Mouse (Mus musculus): ENCODE data around the gene Acta2. TPM values are rescaled to one million over a fixed set of nuclear protein-coding genes. Genes with fewer than 3 reads are reported as not detected.
A peak's percentile ranks its signal among the peaks of the same experiment; 100 is the strongest.
"Not testable (repeated sequence)": the region's sequence is repeated elsewhere in the genome, so short reads cannot be mapped to it uniquely, and the experiment has no call there.

The Acta2 gene
- polyA plus RNA-seq, 1 experiment from 2014 or later = 31.5 TPM

DNA sequence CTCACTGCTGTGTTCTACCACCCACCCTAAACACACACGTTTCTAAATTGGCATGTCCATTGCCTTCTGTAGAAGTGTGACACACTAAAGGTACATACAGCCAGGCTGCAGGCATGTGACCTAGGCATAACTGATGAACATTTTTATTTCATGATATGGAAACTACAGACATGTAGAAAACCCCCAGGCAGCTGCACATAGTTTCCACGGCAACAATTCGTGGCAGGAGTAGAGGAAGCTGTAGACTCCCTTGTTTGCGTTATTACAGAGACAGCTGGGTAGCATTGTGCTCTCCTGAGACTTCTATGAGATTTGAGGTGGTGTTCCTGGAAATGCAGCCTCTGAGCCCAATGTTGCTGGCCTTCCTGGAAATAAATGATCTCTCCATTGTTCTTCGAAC is 38.4 kb downstream of the Acta2 start:
- no peaks in the 10 kb centered on the region for H3K36me3 ChIP-seq (ENCODE audit: control insufficient read depth, insufficient read depth, low read length)
- 77% methylated on average over 5 of the region's 5 CpGs for WGBS
- no peaks in the 10 kb centered on the region for H3K4me1 ChIP-seq (ENCODE audit: control insufficient read depth, insufficient read depth, low read length)
- no peaks in the 10 kb centered on the region for H3K27me3 ChIP-seq (ENCODE audit: control insufficient read depth, insufficient read depth, low read length)
- no peak overlapping the region for H3K9ac ChIP-seq (ENCODE audit: low read length)
- DNase-seq (ENCODE audit: low spot score, missing footprints) = peak; percentile 41
- ATAC-seq (ENCODE audit: low FRiP score) = no peak
- no peaks in the 10 kb centered on the region for H3K9me3 ChIP-seq (ENCODE audit: control insufficient read depth, low read length)
- no peak overlapping the region for H3K27ac ChIP-seq (ENCODE audit: low read depth, low read length)
- H3K4me3 ChIP-seq (ENCODE audit: low read depth, low read length) = no peak overlapping the region
- no peak overlapping the region for H3K4me2 ChIP-seq

DNA sequence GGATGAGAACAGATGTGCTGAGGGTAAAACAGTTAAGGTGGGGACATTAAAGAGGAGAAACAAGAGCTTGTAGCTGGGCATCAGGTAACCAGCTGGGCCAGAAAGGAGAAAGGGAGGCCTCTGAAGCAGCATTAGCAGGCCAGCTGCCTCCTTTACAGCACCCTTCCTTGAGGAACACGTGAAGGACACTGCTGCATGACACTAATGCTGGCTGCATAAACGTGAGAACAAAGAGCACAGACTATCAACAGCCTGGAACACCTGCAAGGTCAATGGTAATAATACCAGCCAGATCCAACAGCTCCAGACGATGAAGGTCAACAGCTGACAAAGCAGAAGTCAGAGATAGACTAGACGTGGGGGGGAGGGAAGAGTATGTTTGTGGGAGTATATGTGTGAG is 41.3 kb downstream of the Acta2 start:
- H3K27me3 ChIP-seq (ENCODE audit: control insufficient read depth, insufficient read depth, low read length) = no peaks in the 10 kb centered on the region
- WGBS = 60% methylated on average over 4 of the region's 4 CpGs
- no peaks in the 10 kb centered on the region for H3K4me1 ChIP-seq (ENCODE audit: control insufficient read depth, insufficient read depth, low read length)
- ATAC-seq (ENCODE audit: low FRiP score) (no peak), DNase-seq (ENCODE audit: low spot score, missing footprints) (peak; percentile 80)
- H3K36me3 ChIP-seq (ENCODE audit: control insufficient read depth, insufficient read depth, low read length) = no peaks in the 10 kb centered on the region
- H3K9ac ChIP-seq (ENCODE audit: low read length) = no peak overlapping the region
- no peaks in the 10 kb centered on the region for H3K9me3 ChIP-seq (ENCODE audit: control insufficient read depth, low read length)
- H3K4me3 ChIP-seq (ENCODE audit: low read depth, low read length) = no peak overlapping the region
- no peak overlapping the region for H3K27ac ChIP-seq (ENCODE audit: low read depth, low read length)
- H3K4me2 ChIP-seq = no peak overlapping the region

DNA sequence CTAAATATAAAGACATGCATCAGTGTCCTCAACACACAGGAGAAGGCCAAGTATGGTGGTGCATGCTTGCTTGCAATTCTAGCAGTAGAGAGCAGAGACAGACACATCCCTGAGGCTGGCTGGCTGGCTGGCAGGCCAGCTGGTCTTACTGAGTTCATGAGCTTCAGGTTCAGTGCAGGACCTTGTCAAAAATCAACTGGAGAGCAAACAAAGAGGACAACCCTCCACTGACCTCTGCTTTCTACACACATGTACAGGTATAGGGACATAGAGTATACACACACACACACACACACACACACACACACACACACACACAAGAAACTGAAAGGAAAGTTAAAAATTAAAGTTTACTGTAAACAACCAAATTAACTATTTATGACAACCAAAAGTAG is 42.1 kb downstream of the Acta2 start:
- DNase-seq (ENCODE audit: low spot score, missing footprints) (peak; percentile 68), ATAC-seq (ENCODE audit: low FRiP score) (no peak)
- Histone ChIP-seq H3K9ac (ENCODE audit: low read length) (no peak overlapping the region), H3K4me3 (ENCODE audit: low read depth, low read length) (no peak overlapping the region), H3K27ac (ENCODE audit: low read depth, low read length) (no peak overlapping the region), H3K36me3 (ENCODE audit: control insufficient read depth, insufficient read depth, low read length) (no peaks in the 10 kb centered on the region), H3K9me3 (ENCODE audit: control insufficient read depth, low read length) (no peaks in the 10 kb centered on the region), H3K4me1 (ENCODE audit: control insufficient read depth, insufficient read depth, low read length) (no peaks in the 10 kb centered on the region), H3K27me3 (ENCODE audit: control insufficient read depth, insufficient read depth, low read length) (no peaks in the 10 kb centered on the region), H3K4me2 (no peak overlapping the region)

DNA sequence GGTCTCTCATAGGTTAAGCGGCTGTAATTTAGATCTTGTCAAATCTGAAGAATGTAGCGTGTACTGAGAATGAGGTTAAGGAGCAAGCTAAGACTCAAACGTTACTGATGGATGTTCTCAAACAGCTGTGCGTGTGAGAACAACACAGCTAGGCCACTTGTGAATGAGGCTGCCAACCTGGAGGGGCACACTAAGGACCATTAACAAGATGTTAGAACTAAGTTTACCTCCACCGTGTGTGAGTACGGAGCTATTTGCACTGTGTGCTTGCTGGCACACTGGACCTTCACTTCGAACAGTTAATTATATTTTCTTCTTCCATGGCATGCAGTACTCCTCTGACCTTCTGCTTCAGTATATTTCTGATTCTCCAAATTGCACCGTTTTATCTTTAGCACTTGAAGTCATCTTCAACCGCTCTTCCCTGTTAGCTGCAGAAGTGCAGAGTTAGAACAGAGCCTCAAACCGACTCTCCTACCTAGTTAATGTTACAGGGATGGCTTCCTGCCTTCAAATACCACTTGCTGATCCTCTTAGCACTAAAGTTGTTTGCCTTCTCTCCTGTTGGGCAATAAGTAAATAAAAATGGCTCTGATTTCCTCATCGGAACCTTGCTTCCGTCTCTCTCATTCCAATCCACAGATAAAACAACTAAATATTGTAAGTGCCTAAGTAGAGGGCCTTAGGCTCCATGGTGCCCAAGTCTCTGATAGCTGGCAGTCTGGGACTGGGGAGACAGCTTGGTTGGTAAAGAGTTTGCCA is 42.7 kb downstream of the Acta2 start:
- no peaks in the 10 kb centered on the region for H3K9me3 ChIP-seq (ENCODE audit: control insufficient read depth, low read length)
- DNase-seq (ENCODE audit: low spot score, missing footprints) = no peak
- H3K4me2 ChIP-seq = no peak overlapping the region
- ATAC-seq (ENCODE audit: low FRiP score) = no peak
- H3K4me1 ChIP-seq (ENCODE audit: control insufficient read depth, insufficient read depth, low read length) = no peaks in the 10 kb centered on the region
- H3K4me3 ChIP-seq (ENCODE audit: low read depth, low read length) = no peak overlapping the region
- no peak overlapping the region for H3K9ac ChIP-seq (ENCODE audit: low read length)
- H3K27ac ChIP-seq (ENCODE audit: low read depth, low read length) = no peak overlapping the region
- no peaks in the 10 kb centered on the region for H3K27me3 ChIP-seq (ENCODE audit: control insufficient read depth, insufficient read depth, low read length)
- 86% methylated on average over 12 of the region's 12 CpGs for WGBS
- no peaks in the 10 kb centered on the region for H3K36me3 ChIP-seq (ENCODE audit: control insufficient read depth, insufficient read depth, low read length)

DNA sequence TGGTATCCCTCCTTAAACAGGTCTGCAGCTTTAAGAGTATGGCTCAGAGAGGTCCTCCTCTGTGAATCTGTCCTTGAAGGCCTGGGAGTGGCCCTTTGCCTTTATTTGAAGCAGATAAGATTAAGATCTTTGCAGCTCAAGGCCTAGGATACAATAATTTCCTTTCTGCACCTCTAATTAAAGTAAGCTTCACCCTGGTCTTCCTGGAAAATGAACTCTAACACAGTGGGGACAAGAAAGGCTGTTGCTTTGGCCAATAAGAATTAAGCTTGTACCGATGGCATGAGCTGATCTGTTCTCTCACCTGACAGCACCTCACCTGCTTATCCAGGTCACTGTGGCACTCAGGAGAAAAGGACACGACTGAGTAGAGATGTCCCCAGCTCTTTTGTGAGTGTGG is 44.5 kb downstream of the Acta2 start:
- DNase-seq (ENCODE audit: low spot score, missing footprints) (peak; percentile 19), ATAC-seq (ENCODE audit: low FRiP score) (no peak)
- Histone ChIP-seq H3K9ac (ENCODE audit: low read length) (no peak overlapping the region), H3K9me3 (ENCODE audit: control insufficient read depth, low read length) (no peaks in the 10 kb centered on the region), H3K4me3 (ENCODE audit: low read depth, low read length) (no peak overlapping the region), H3K27me3 (ENCODE audit: control insufficient read depth, insufficient read depth, low read length) (no peaks in the 10 kb centered on the region), H3K36me3 (ENCODE audit: control insufficient read depth, insufficient read depth, low read length) (no peaks in the 10 kb centered on the region), H3K27ac (ENCODE audit: low read depth, low read length) (no peak overlapping the region), H3K4me1 (ENCODE audit: control insufficient read depth, insufficient read depth, low read length) (no peaks in the 10 kb centered on the region), H3K4me2 (no peak overlapping the region)
- 54% methylated on average over 2 of the region's 2 CpGs for WGBS

DNA sequence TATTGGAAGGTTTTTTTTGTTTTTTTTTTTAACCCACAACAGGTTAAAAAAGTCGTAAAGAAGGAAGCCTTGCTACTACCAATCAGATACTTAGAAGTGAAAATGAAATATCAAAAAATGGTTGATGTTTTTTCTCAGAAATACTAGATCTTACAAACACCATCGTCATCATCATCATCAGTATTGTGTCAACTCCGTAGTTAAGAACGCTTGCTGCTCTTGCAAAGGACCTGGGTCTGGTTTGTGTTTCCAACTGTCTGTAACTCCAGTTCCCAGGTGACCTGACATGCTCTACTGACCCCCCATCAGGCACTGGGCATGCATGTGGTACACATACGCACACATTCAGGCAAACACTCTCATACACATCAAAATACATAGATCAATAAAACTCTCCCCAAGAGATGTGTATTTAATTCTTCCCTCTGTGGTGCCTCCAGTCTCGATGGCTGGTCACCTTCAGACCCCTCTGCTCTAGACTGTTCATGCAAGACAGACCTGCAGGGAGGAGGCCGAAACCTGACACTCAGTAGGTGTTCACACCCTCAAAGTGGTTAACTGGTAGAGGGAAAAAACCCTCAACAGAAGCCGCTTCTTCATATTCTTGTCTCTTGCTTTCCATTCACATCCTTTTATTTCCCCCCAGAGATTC is 45.3 kb downstream of the Acta2 start:
- no peak overlapping the region for H3K4me2 ChIP-seq
- no peaks in the 10 kb centered on the region for H3K9me3 ChIP-seq (ENCODE audit: control insufficient read depth, low read length)
- DNase-seq (ENCODE audit: low spot score, missing footprints) (peak; percentile 64), ATAC-seq (ENCODE audit: low FRiP score) (no peak)
- H3K27ac ChIP-seq (ENCODE audit: low read depth, low read length) = no peak overlapping the region
- 84% methylated on average over 8 of the region's 8 CpGs for WGBS
- no peaks in the 10 kb centered on the region for H3K36me3 ChIP-seq (ENCODE audit: control insufficient read depth, insufficient read depth, low read length)
- no peaks in the 10 kb centered on the region for H3K27me3 ChIP-seq (ENCODE audit: control insufficient read depth, insufficient read depth, low read length)
- no peak overlapping the region for H3K9ac ChIP-seq (ENCODE audit: low read length)
- no peaks in the 10 kb centered on the region for H3K4me1 ChIP-seq (ENCODE audit: control insufficient read depth, insufficient read depth, low read length)
- no peak overlapping the region for H3K4me3 ChIP-seq (ENCODE audit: low read depth, low read length)

DNA sequence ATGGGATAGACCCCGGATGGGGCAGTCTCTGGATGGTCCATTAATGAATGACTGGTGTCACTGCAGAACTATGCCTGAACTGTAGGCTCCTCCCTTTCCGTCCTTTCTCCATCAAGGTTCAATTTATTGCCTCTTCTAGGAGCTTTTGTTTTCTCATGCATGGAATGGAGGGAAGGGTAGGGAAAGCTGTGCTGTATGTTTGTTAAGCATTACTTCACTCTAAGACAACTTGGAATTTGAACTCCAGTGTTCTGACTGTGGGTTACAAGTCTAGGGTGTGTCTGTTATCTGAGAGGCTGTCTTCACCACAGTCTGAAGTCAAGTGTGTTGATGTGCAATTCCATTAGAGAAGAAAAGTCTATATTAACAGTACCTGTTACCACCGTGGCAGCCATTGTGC is 46.4 kb downstream of the Acta2 start:
- H3K4me3 ChIP-seq (ENCODE audit: low read depth, low read length) = no peak overlapping the region
- ATAC-seq (ENCODE audit: low FRiP score) (no peak), DNase-seq (ENCODE audit: low spot score, missing footprints) (peak; percentile 17)
- 73% methylated on average over 3 of the region's 3 CpGs for WGBS
- no peaks in the 10 kb centered on the region for H3K9me3 ChIP-seq (ENCODE audit: control insufficient read depth, low read length)
- no peak overlapping the region for H3K9ac ChIP-seq (ENCODE audit: low read length)
- no peak overlapping the region for H3K27ac ChIP-seq (ENCODE audit: low read depth, low read length)
- H3K4me1 ChIP-seq (ENCODE audit: control insufficient read depth, insufficient read depth, low read length) = no peaks in the 10 kb centered on the region
- H3K4me2 ChIP-seq = no peak overlapping the region
- no peaks in the 10 kb centered on the region for H3K27me3 ChIP-seq (ENCODE audit: control insufficient read depth, insufficient read depth, low read length)
- no peaks in the 10 kb centered on the region for H3K36me3 ChIP-seq (ENCODE audit: control insufficient read depth, insufficient read depth, low read length)

DNA sequence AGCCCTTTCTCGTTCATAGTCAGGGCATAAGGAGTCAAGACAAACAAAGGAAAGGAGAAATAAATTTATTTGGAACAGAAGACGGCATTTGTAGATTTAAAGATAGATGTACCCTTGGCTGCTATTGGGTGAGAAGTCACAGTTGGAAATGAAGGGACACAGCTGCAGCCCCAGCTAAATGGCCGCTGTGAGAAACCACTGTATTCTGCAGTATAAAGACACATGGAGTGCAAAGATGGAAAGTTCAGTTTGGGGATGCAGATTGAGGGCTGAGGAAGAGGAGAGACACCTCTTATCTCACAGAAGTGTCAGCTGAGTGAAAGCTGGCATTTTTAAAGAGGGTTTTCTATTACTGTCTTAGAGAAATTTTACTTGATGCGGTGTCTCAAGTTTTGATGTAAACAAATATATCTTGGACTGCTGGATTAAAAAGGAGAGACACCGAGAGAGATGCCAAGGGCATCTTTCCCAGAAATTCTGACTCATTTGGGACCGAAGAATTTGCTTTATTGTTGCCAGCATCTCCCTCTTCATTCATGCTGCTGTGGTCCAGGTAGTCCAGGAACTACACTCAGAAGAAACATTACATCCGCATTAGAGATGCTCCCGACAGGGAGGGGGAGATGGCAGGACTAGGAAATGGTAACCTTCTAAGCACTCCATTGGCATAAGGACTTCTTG is 48.5 kb downstream of the Acta2 start:
- Histone ChIP-seq H3K27ac (ENCODE audit: low read depth, low read length) (no peak overlapping the region), H3K4me2 (no peak overlapping the region), H3K4me3 (ENCODE audit: low read depth, low read length) (no peak overlapping the region), H3K9ac (ENCODE audit: low read length) (no peak overlapping the region), H3K4me1 (ENCODE audit: control insufficient read depth, insufficient read depth, low read length) (no peaks in the 10 kb centered on the region), H3K9me3 (ENCODE audit: control insufficient read depth, low read length) (no peaks in the 10 kb centered on the region), H3K36me3 (ENCODE audit: control insufficient read depth, insufficient read depth, low read length) (no peaks in the 10 kb centered on the region), H3K27me3 (ENCODE audit: control insufficient read depth, insufficient read depth, low read length) (no peaks in the 10 kb centered on the region)
- 91% methylated on average over 8 of the region's 8 CpGs for WGBS
- DNase-seq (ENCODE audit: low spot score, missing footprints) (peak; percentile 44), ATAC-seq (ENCODE audit: low FRiP score) (no peak)

DNA sequence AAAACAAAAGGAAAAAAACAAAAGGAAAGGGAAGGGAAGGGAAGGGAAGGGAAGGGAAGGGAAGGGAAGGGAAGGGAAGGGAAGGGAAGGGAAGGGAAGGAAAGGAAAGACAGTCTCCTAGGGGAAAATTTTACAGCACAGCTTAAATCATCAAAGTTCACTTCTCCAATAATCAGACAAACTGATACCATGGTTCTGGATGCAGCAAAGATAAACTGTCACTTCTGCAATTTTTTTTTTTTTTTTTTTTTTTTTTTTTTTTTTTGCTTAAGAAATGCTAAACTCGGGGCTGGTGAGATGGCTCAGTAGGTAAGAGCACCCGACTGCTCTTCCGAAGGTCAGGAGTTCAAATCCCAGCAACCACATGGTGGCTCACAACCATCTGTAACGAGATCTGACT is 49.3 kb downstream of the Acta2 start:
- not testable (repeated sequence) for H3K4me3 ChIP-seq (ENCODE audit: low read depth, low read length); H3K9me3 ChIP-seq (ENCODE audit: control insufficient read depth, low read length); H3K9ac ChIP-seq (ENCODE audit: low read length); H3K27me3 ChIP-seq (ENCODE audit: control insufficient read depth, insufficient read depth, low read length); H3K27ac ChIP-seq (ENCODE audit: low read depth, low read length); ATAC-seq (ENCODE audit: low FRiP score); DNase-seq (ENCODE audit: low spot score, missing footprints); H3K4me2 ChIP-seq; H3K4me1 ChIP-seq (ENCODE audit: control insufficient read depth, insufficient read depth, low read length); H3K36me3 ChIP-seq (ENCODE audit: control insufficient read depth, insufficient read depth, low read length)
- WGBS = 83% methylated on average over 3 of the region's 4 CpGs

Measured in midbrain, embryonic 11.5 days (tissue).